Mouse (Mus musculus) ES-E14 (cell line): ENCODE measurements around the gene Gm49396. TPM values are rescaled to one million over a fixed set of nuclear protein-coding genes. Genes with fewer than 3 reads are reported as not detected.

Source experiments
- DNase-seq: peaks from one replicate; pipeline ENCODE4 v3.0.0-alpha.2; 2013; ENCODE audit warnings: low read depth, low spot score
- H3K27ac ChIP-seq: 2 replicates; pipeline ENCODE4 v1.5.1; 2012; ENCODE audit warnings: low read depth, mild to moderate bottlenecking, low read length, moderate library complexity, mixed read lengths; ENCODE audit not compliant: poor library complexity, insufficient read depth, severe bottlenecking
- H3K36me3 ChIP-seq: 2 replicates; pipeline ENCODE4 v1.6.1; 2012; ENCODE audit warnings: mild to moderate bottlenecking, low read length, moderate library complexity, mixed read lengths; ENCODE audit not compliant: control insufficient read depth, poor library complexity, insufficient read depth, severe bottlenecking
- H3K4me1 ChIP-seq, 2 experiments: fragments of 150-350 bp in 1 of 2; sonication (generic) in 1 of 2; 2 replicates each; pipeline ENCODE4 v1.6.1; 2012; ENCODE audit warnings: low read length in 2 of 2, mild to moderate bottlenecking in 1 of 2, mixed read lengths in 1 of 2; ENCODE audit not compliant: control insufficient read depth in 2 of 2, insufficient read depth in 2 of 2, poor library complexity in 1 of 2
- H3K4me3 ChIP-seq, 2 experiments: fragments of 150-350 bp in 1 of 2; sonication (generic) in 1 of 2; 2 replicates each; pipeline ENCODE4 v1.5.1; 2012; ENCODE audit warnings: low read length in 2 of 2, low read depth in 1 of 2, mild to moderate bottlenecking in 1 of 2, mixed read lengths in 1 of 2; ENCODE audit not compliant: insufficient read depth in 1 of 2, poor library complexity in 1 of 2, severe bottlenecking in 1 of 2
- H3K9ac ChIP-seq: 2 replicates; pipeline ENCODE4 v1.6.1; 2012; ENCODE audit warnings: low read depth, mild to moderate bottlenecking, low read length, mixed read lengths; ENCODE audit not compliant: poor library complexity, insufficient read depth, severe bottlenecking
- H3K9me3 ChIP-seq: fragments of 150-350 bp; sonication (generic); 2 replicates; pipeline ENCODE4 v1.6.1; 2012; ENCODE audit warnings: low read depth, mild to moderate bottlenecking, low read length; ENCODE audit not compliant: control insufficient read depth, insufficient read depth
- CHD2 ChIP-seq: IDR thresholded peaks from 2 replicates; pipeline ENCODE4 v1.6.1; 2014; ENCODE audit warnings: mild to moderate bottlenecking, low read depth, low read length, inconsistent platforms
- HCFC1 ChIP-seq: IDR thresholded peaks from 2 replicates; pipeline ENCODE4 v1.6.1; 2012; ENCODE audit warnings: low read length, inconsistent platforms, borderline replicate concordance; ENCODE audit not compliant: insufficient read depth
- MAFK ChIP-seq: IDR thresholded peaks from 2 replicates; pipeline ENCODE4 v1.6.1; 2014; ENCODE audit warnings: mild to moderate bottlenecking, low read depth, low read length, inconsistent platforms; ENCODE audit not compliant: insufficient read depth
- ZC3H11A ChIP-seq: IDR thresholded peaks from 2 replicates; pipeline ENCODE4 v1.6.1; 2012; ENCODE audit warnings: low read depth, mild to moderate bottlenecking, inconsistent platforms, low read length, borderline replicate concordance
- ZNF384 ChIP-seq: IDR thresholded peaks from 2 replicates; pipeline ENCODE4 v1.6.1; 2012; ENCODE audit warnings: low read depth, low read length, inconsistent platforms
- in situ Hi-C, 2 experiments: fragments of 600-800 bp; cut with MboI; formaldehyde crosslinking; loops; one replicate each; pipeline ENCODE4 v1.15.1; 2025; ENCODE audit warnings: low sequenced_read_pairs in 2 of 2, inconsistent platforms in 1 of 2; ENCODE audit not compliant: unreplicated experiment in 2 of 2
- total RNA-seq: library from RNA; depleted of rRNA; stranded (reverse); fragments of 300-350 nt; gene quantifications from 2 replicates; pipeline ENCODE4 v1.2.3, GENCODE M21; 2012

Gene Gm49396
- total RNA-seq, 1 experiment, result 4.1 TPM

GRCm38 (mm10) chr7:30553810-30554584 is 9.1 kb upstream of the Gm49396 start:
- Histone ChIP-seq H3K9ac (no peak overlapping the region), H3K4me3 (peak overlapping the region in 1 of 2 experiments; percentile 41; a peak in 2 of 4 replicates), H3K4me1 (peaks cover 0 to 15% of the 10 kb centered on the region in 2 experiments; a peak in 2 of 4 replicates), H3K27ac (no peak overlapping the region), H3K9me3 (no peaks in the 10 kb centered on the region), H3K36me3 (peaks cover 18% of the 10 kb centered on the region)
- DNase-seq, result no peak
- TF ChIP-seq ZC3H11A (no peak), MAFK (no peak), CHD2 (no peak), HCFC1 (no peak), ZNF384 (no peak)
- in situ Hi-C loops, result no loop called here

DNA sequence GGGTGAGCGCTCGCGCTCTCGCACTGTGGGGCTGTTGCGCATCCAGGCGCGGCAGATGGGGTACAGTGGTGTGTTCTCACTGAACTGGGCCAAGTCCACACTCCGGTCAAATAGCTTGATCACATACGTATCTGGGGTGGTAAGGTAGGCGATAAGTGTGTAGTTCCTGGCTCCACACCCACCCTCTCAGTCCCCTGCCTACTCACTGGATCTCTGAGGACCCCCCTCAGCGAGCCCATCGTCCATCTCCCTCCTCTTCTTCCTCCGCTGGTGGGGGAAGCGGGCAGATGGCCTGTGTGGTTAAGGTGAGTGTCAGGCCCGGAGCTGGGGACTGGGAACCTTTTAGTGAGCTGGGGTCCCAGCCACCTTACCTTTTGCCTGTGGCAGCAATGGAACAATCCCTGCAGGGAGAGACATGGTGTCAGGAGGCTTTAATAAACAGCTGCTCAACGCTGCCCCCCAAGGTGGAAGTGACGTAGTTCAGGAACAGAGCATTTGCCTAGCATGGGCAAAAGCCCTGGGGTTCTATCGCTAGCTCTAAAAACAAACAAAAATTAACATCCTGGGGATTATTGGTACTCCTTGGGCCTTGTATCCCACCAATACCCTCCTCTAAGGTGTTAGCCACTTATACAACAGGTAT is 6.1 kb upstream of the Gm49396 start:
- no peak overlapping the region for H3K4me3 ChIP-seq
- DNase-seq, result no peak
- in situ Hi-C loops, result no loop called here

DNA sequence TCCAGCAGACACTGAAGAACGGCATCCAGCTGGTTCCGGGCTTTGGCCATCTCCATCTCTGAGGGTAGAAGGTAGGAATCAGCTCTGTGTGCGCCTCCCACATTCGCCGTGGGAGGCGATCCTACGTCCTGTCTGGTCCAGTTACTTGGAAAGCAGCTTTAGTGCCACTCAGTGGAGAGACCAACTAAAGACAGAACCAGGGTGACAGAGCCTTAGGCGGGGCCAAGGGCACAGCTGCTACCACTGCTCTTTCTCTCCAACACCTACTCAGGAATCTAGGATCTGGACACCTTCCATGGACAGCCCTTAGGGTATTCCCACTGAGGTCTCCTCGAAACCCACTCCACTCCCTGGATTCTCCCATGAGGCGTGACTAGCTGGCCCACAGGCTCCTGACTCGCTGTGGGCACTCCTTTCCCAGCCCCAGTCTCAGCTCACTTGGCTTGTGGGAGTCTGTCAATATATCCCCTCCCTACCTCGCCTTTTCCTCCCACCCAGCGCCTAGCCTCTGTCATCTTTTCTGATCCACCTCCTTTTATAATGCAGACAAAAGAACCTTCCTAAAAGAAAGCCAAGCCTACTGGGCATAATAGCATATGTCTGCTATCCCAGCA is 5.1 kb upstream of the Gm49396 start:
- Histone ChIP-seq H3K4me3 (no peak overlapping the region), H3K9me3 (no peaks in the 10 kb centered on the region), H3K9ac (no peak overlapping the region), H3K36me3 (peaks cover 18% of the 10 kb centered on the region), H3K4me1 (peaks cover 4 to 17% of the 10 kb centered on the region in 2 experiments; a peak in 3 of 4 replicates), H3K27ac (no peak overlapping the region)
- in situ Hi-C loops, result no loop called here
- DNase-seq, result no peak
- TF ChIP-seq ZC3H11A (no peak), CHD2 (no peak), MAFK (no peak), ZNF384 (no peak), HCFC1 (no peak)

More for the DNA sequence above, 6.1 kb upstream of the Gm49396 start:
- Histone ChIP-seq H3K9ac (no peak overlapping the region), H3K36me3 (peaks cover 18% of the 10 kb centered on the region), H3K4me1 (peaks cover 4 to 17% of the 10 kb centered on the region in 2 experiments; a peak in 3 of 4 replicates), H3K27ac (no peak overlapping the region), H3K9me3 (no peaks in the 10 kb centered on the region)
- no peak for TF ChIP-seq MAFK
- TF ChIP-seq ZNF384, result no peak
- TF ChIP-seq ZC3H11A, result no peak
- TF ChIP-seq CHD2, result no peak
- TF ChIP-seq HCFC1, result no peak

- TF ChIP-seq CHD2 (no peak), ZNF384 (no peak), HCFC1 (no peak), ZC3H11A (no peak), MAFK (no peak)
- Histone ChIP-seq H3K9ac (peak overlapping the region; percentile 77), H3K9me3 (no peaks in the 10 kb centered on the region), H3K4me3 (peak overlapping the region; percentile 79 to 96), H3K36me3 (peaks cover 18% of the 10 kb centered on the region), H3K27ac (no peak overlapping the region), H3K4me1 (peaks cover 4 to 12% of the 10 kb centered on the region in 2 experiments; a peak in 2 of 4 replicates)
- in situ Hi-C loops, result no loop called here
- DNase-seq, result no peak
Measured at GRCm38 (mm10) chr7:30558656-30559442, 4.3 kb upstream of the Gm49396 start.
